Mouse (Mus musculus) adrenal gland, postnatal 36 days (tissue): ENCODE measurements at regions not wholly inside any gene's neighbourhood (a gene's known extent, or its start where the extent isn't known, plus 50 kb on each side); places are given as distances from the start of the nearest gene placed in this dataset.

Experiments used
- DNase-seq, 2 experiments: peaks; one replicate each; pipeline ENCODE4 v3.0.0; 2021; ENCODE audit warnings: mixed read lengths in 1 of 2

GRCm38 (mm10) chr2:109402556-109402955 is 122.0 kb upstream of the Mettl15 start:
- no peak for DNase-seq

- no peak for DNase-seq
Observed at GRCm38 (mm10) chr2:109404262-109404661, 123.7 kb upstream of the Mettl15 start.

GRCm38 (mm10) chr2:109406591-109407079 is 126.1 kb upstream of the Mettl15 start:
- DNase-seq: no peak

GRCm38 (mm10) chr2:109420098-109420497 is 139.6 kb upstream of the Mettl15 start:
- DNase-seq: no peak

GRCm38 (mm10) chr2:109431183-109431582 is 150.6 kb upstream of the Mettl15 start:
- DNase-seq: no peak

GRCm38 (mm10) chr2:109442551-109443120 is 162.1 kb upstream of the Mettl15 start:
- DNase-seq: peak; percentile 19 to 34

GRCm38 (mm10) chr2:109443521-109444066 is 163.0 kb upstream of the Mettl15 start:
- peak in 1 of 2 experiments; percentile 0 for DNase-seq

GRCm38 (mm10) chr2:109462246-109462645 is 181.7 kb upstream of the Mettl15 start:
- DNase-seq: peak in 1 of 2 experiments; percentile 13

- no peak for DNase-seq
Observed at GRCm38 (mm10) chr2:109484306-109484705, 190.2 kb upstream of the Bdnf start.

- DNase-seq: no peak
Observed at GRCm38 (mm10) chr2:109487591-109487990, 186.9 kb upstream of the Bdnf start.

GRCm38 (mm10) chr2:109502186-109502585 is 172.3 kb upstream of the Bdnf start:
- DNase-seq: no peak

- DNase-seq: no peak
Observed at GRCm38 (mm10) chr2:109504906-109505305, 169.6 kb upstream of the Bdnf start.

- DNase-seq: no peak
Observed at GRCm38 (mm10) chr2:109510070-109510979, 164.2 kb upstream of the Bdnf start.

GRCm38 (mm10) chr2:109511142-109511541 is 163.4 kb upstream of the Bdnf start:
- DNase-seq: no peak

- DNase-seq: no peak
Observed at GRCm38 (mm10) chr2:109519261-109519660, 155.2 kb upstream of the Bdnf start.

GRCm38 (mm10) chr2:109520471-109520870 is 154.0 kb upstream of the Bdnf start:
- DNase-seq: no peak

GRCm38 (mm10) chr2:109539519-109539918 is 135.0 kb upstream of the Bdnf start:
- no peak for DNase-seq

- no peak for DNase-seq
Observed at GRCm38 (mm10) chr2:109546486-109547115, 127.9 kb upstream of the Bdnf start.

- no peak for DNase-seq
Observed at GRCm38 (mm10) chr2:109554644-109555043, 119.9 kb upstream of the Bdnf start.

GRCm38 (mm10) chr2:109559088-109560030 is 115.1 kb upstream of the Bdnf start:
- DNase-seq: no peak

- DNase-seq: no peak
Observed at GRCm38 (mm10) chr2:109562996-109563395, 111.5 kb upstream of the Bdnf start.
